Mouse (Mus musculus) liver, embryonic 16.5 days (tissue): ENCODE measurements at regions not wholly inside any gene's neighbourhood (a gene's known extent, or its start where the extent isn't known, plus 50 kb on each side); places are given as distances from the start of the nearest gene placed in this dataset.

Experiments used
- ATAC-seq: fragments of 200-750 bp; cut with Nextera tagmentation; 2 replicates; pipeline ENCODE4 v1.8.0; 2017; ENCODE audit warnings: low read depth, mild to moderate bottlenecking, moderate number of reproducible peaks, moderate library complexity
- H3K27ac ChIP-seq: fragments of 300-500 bp; sonication (generic); 2 replicates; pipeline ENCODE4 v1.5.1; 2014; ENCODE audit warnings: mild to moderate bottlenecking, low read length
- H3K27me3 ChIP-seq: fragments of 300-500 bp; sonication (generic); 2 replicates; pipeline ENCODE4 v1.6.1; 2014; ENCODE audit warnings: low read depth, low read length, mixed read lengths; ENCODE audit not compliant: control insufficient read depth, insufficient read depth
- H3K36me3 ChIP-seq: fragments of 300-500 bp; sonication (generic); 2 replicates; pipeline ENCODE4 v1.6.1; 2014; ENCODE audit warnings: mild to moderate bottlenecking; ENCODE audit not compliant: control insufficient read depth, insufficient read depth
- H3K4me1 ChIP-seq: fragments of 300-500 bp; sonication (generic); 2 replicates; pipeline ENCODE4 v1.6.1; 2014; ENCODE audit warnings: low read depth, low read length, mixed read lengths; ENCODE audit not compliant: control insufficient read depth
- H3K4me2 ChIP-seq: fragments of 300-500 bp; sonication (generic); 2 replicates; pipeline ENCODE4 v1.6.1; 2014; ENCODE audit warnings: low read depth, low read length, mixed read lengths
- H3K4me3 ChIP-seq: fragments of 300-500 bp; sonication (generic); 2 replicates; pipeline ENCODE4 v1.5.1; 2014; ENCODE audit warnings: low read depth, mild to moderate bottlenecking, low read length
- H3K9ac ChIP-seq: fragments of 300-500 bp; sonication (generic); 2 replicates; pipeline ENCODE4 v1.6.1; 2014; ENCODE audit warnings: low read depth, low read length
- H3K9me3 ChIP-seq: fragments of 300-500 bp; sonication (generic); replicated peaks from 2 replicates; pipeline ENCODE4 v1.6.1; 2016; ENCODE audit warnings: low read length; ENCODE audit not compliant: control insufficient read depth
- WGBS: fragments of 180-500 bp; shearing (Covaris S2); extraction: QIAGEN DNeasy Blood & Tissue Kit; methylation state at CpG from one replicate; pipeline ENCODE4 v1.1.7; 2014; ENCODE audit not compliant: insufficient replicate concordance; 5-methylcytosine and 5-hydroxymethylcytosine counted together

DNA sequence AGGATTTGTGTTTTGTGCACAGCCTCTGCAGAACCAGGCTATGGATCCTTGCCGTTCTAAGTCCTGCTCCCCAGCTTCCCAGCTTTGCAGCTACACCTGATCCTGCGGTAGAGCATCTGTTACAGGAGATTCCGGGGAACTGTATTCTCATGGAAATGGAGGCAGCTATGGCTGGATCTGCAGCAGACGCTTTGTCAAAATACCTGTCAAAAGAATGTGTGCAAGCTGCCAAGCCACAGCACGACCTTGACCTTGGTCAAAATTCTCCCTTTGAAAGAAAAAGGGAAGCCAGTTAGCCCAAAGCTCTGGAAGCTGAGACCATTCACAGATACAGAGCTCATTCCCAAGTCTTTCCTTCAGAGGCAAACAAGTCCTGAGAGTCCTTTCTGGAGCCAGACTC lies 255.3 kb downstream of the Med13l start:
- H3K4me3 ChIP-seq = no peak overlapping the region
- no peaks in the 10 kb centered on the region for H3K9me3 ChIP-seq
- H3K27me3 ChIP-seq = no peaks in the 10 kb centered on the region
- ATAC-seq = no peak
- H3K9ac ChIP-seq = no peak overlapping the region
- H3K4me1 ChIP-seq = no peaks in the 10 kb centered on the region
- no peaks in the 10 kb centered on the region for H3K36me3 ChIP-seq
- WGBS = 43% methylated on average over 5 of the region's 5 CpGs
- H3K27ac ChIP-seq = no peak overlapping the region
- H3K4me2 ChIP-seq = no peak overlapping the region

- no peak overlapping the region for H3K4me3 ChIP-seq
- no peak overlapping the region for H3K27ac ChIP-seq
- 36% methylated on average over 7 of the region's 7 CpGs for WGBS
- H3K4me2 ChIP-seq = no peak overlapping the region
- H3K27me3 ChIP-seq = no peaks in the 10 kb centered on the region
- H3K9ac ChIP-seq = no peak overlapping the region
- ATAC-seq = no peak
- no peaks in the 10 kb centered on the region for H3K36me3 ChIP-seq
- no peaks in the 10 kb centered on the region for H3K4me1 ChIP-seq
- H3K9me3 ChIP-seq = no peaks in the 10 kb centered on the region
These were observed 257.8 kb downstream of the Med13l start for GRCm38 (mm10) chr5:118818294-118818693.

GRCm38 (mm10) chr5:118824791-118825190 lies 264.3 kb downstream of the Med13l start:
- H3K9me3 ChIP-seq = no peaks in the 10 kb centered on the region
- 68% methylated on average over 10 of the region's 10 CpGs for WGBS
- no peak overlapping the region for H3K4me3 ChIP-seq
- no peak overlapping the region for H3K4me2 ChIP-seq
- no peak overlapping the region for H3K9ac ChIP-seq
- no peaks in the 10 kb centered on the region for H3K27me3 ChIP-seq
- H3K36me3 ChIP-seq = no peaks in the 10 kb centered on the region
- H3K4me1 ChIP-seq = no peaks in the 10 kb centered on the region
- ATAC-seq = no peak
- no peak overlapping the region for H3K27ac ChIP-seq

DNA sequence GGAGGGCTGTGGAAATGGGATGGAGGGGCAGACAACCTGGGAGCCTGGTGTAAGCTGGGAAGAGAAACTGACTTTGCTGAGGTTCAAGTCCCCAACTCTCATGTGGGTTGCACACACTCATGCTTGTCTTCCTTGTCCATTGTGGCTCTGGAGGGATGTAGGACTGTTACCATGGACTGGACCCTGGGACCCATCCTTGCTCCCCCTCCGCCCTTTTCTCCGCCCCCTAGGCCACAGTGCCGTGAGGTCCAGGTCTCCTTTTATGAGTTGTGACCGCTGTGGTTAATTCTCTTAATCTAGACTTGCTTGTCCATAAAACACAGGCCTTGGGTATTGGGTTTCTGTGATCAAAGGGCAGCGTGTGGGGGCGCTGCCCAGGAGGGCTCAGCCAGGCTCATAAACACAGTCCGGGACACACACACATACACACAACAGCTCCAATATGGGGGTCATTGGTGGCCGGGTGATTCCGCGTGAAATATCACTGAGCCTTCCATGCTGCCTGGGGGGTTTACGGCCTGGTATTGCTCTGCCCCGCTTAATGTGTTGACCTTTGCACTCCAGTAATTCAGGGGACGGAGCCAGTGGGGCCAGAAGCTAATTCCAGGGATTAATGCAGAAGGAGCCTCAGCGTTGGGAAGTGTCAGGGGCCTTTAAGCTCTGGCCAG lies 268.7 kb downstream of the Med13l start:
- ATAC-seq = no peak
- H3K27ac ChIP-seq = no peak overlapping the region
- H3K4me3 ChIP-seq = no peak overlapping the region
- no peaks in the 10 kb centered on the region for H3K4me1 ChIP-seq
- H3K4me2 ChIP-seq = no peak overlapping the region
- no peaks in the 10 kb centered on the region for H3K36me3 ChIP-seq
- no peak overlapping the region for H3K9ac ChIP-seq
- no peaks in the 10 kb centered on the region for H3K27me3 ChIP-seq
- no peaks in the 10 kb centered on the region for H3K9me3 ChIP-seq
- WGBS = 67% methylated on average over 14 of the region's 14 CpGs

- H3K36me3 ChIP-seq = no peaks in the 10 kb centered on the region
- no peak overlapping the region for H3K4me2 ChIP-seq
- H3K9me3 ChIP-seq = no peaks in the 10 kb centered on the region
- no peaks in the 10 kb centered on the region for H3K4me1 ChIP-seq
- no peak overlapping the region for H3K9ac ChIP-seq
- no peak overlapping the region for H3K4me3 ChIP-seq
- WGBS = 60% methylated on average over 6 of the region's 6 CpGs
- no peak for ATAC-seq
- no peak overlapping the region for H3K27ac ChIP-seq
- no peaks in the 10 kb centered on the region for H3K27me3 ChIP-seq
These were observed 272.2 kb downstream of the Med13l start for GRCm38 (mm10) chr5:118832701-118833100.

DNA sequence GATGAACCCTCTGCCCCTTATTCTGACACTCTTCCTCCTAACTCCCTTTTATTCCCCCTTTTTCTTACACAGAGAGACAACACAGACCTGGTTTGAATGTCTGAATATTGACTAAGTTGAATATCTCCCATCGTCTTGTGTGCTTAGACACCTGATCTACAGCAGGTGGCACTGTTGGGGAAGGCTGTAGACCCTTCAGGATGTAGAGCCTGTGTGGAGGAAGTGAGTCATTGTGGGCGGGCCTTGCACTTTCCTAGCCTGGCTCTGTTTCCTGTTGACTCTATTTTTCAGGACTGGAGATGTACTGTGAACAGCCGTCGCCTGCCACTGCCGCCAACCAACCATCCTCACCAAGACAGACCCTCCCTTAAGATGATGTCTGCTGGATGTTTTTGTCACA lies 273.6 kb downstream of the Med13l start:
- Histone ChIP-seq H3K27ac (no peak overlapping the region), H3K9me3 (no peaks in the 10 kb centered on the region), H3K4me2 (no peak overlapping the region), H3K9ac (no peak overlapping the region), H3K36me3 (no peaks in the 10 kb centered on the region), H3K27me3 (no peaks in the 10 kb centered on the region), H3K4me3 (no peak overlapping the region), H3K4me1 (no peaks in the 10 kb centered on the region)
- ATAC-seq = no peak
- 63% methylated on average over 5 of the region's 5 CpGs for WGBS

GRCm38 (mm10) chr5:118837001-118837400 lies 276.5 kb downstream of the Med13l start:
- no peak for ATAC-seq
- no peaks in the 10 kb centered on the region for H3K36me3 ChIP-seq
- H3K4me2 ChIP-seq = no peak overlapping the region
- H3K27me3 ChIP-seq = no peaks in the 10 kb centered on the region
- WGBS = 22% methylated on average over 1 of the region's 1 CpGs
- H3K27ac ChIP-seq = no peak overlapping the region
- H3K4me1 ChIP-seq = no peaks in the 10 kb centered on the region
- H3K9ac ChIP-seq = no peak overlapping the region
- no peak overlapping the region for H3K4me3 ChIP-seq
- no peaks in the 10 kb centered on the region for H3K9me3 ChIP-seq

DNA sequence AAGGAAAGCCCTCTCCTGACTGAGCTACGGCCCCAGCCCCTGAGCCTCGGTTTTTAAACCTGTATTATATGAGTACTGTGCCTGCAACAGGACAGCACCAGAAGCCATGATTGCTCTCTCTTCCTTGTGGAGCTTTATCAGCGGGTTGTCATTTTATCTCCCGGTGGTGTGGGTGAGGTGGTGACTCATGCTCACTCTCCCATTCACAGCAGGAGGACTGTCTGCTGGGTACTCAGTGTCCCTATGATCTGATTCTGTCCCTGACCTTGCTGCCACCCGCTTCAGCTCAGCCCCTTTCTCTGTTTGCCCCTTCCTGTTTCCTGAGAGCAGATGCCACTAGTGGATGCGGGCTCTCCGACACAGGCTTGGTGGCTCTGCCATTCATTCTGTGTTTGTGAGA lies 277.9 kb downstream of the Med13l start:
- no peak overlapping the region for H3K4me2 ChIP-seq
- no peaks in the 10 kb centered on the region for H3K36me3 ChIP-seq
- H3K9me3 ChIP-seq = no peaks in the 10 kb centered on the region
- H3K27me3 ChIP-seq = no peaks in the 10 kb centered on the region
- no peak for ATAC-seq
- no peak overlapping the region for H3K4me3 ChIP-seq
- 34% methylated on average over 7 of the region's 7 CpGs for WGBS
- H3K9ac ChIP-seq = no peak overlapping the region
- no peak overlapping the region for H3K27ac ChIP-seq
- H3K4me1 ChIP-seq = no peaks in the 10 kb centered on the region

DNA sequence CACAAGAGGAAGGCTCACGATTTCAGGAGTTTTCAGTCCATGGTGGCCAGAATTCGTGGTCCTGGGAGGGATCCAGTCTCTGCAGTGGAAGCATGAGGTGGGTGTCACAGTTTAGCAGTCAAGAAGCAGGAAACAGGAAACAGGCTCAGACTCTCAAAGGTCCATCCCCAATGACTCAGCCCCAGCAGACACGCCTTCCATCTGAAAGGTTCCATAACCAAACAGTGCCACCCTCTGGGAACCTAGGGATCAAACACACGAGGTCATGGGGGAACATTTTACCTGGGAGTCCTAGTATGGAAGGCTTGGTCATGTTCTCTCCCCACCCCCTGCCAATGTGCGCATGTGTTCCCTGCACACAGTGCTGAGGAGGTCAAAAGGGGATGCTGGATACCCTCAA lies 279.4 kb downstream of the Med13l start:
- ATAC-seq = no peak
- no peak overlapping the region for H3K4me2 ChIP-seq
- no peaks in the 10 kb centered on the region for H3K27me3 ChIP-seq
- 34% methylated on average over 5 of the region's 5 CpGs for WGBS
- H3K4me3 ChIP-seq = no peak overlapping the region
- no peak overlapping the region for H3K9ac ChIP-seq
- H3K9me3 ChIP-seq = no peaks in the 10 kb centered on the region
- H3K27ac ChIP-seq = no peak overlapping the region
- no peaks in the 10 kb centered on the region for H3K36me3 ChIP-seq
- no peaks in the 10 kb centered on the region for H3K4me1 ChIP-seq
